ENCODE assay signal across 7 mouse cellular contexts in genomic region chr4:121016021-121016898, GRCm38 (mm10). TPM values are rescaled to one million over a fixed set of nuclear protein-coding genes. Genes with fewer than 3 reads are reported as not detected.
DNase-seq lines count a peak whose midpoint lies in the region; ATAC-seq and TF ChIP-seq lines count a peak whose summit lies in the region.

No protein-coding gene starts in this region.

- peak; percentile 16; the same call in 1 of the 2 replicates for ATAC-seq in common myeloid progenitor, adult 5-6 weeks (replicated peaks; ENCODE audit: low read depth, poor library complexity, severe bottlenecking)
- ATAC-seq in heart, embryonic 13.5 days (ENCODE audit: extremely low read depth, insufficient number of reproducible peaks, low FRiP score, low TSS enrichment): peak; percentile 10
- ATAC-seq in megakaryocyte, adult 5-6 weeks (ENCODE audit: poor library complexity, severe bottlenecking): peak; percentile 31

- H3K27me3 ChIP-seq in C2C12 (ENCODE audit: control insufficient read depth, insufficient read depth, insufficient read length): no peaks in the 10 kb centered on the region
- no peaks in the 10 kb centered on the region for H3K27me3 ChIP-seq in heart, embryonic 13.5 days (replicated peaks)

- no peak for DNase-seq in ES-E14 (ENCODE audit: low read depth, low spot score)
- peak; percentile 42 to 45 for DNase-seq in layer of hippocampus, postnatal 14 days (ENCODE audit: low spot score in 2 of 2)
- peak; percentile 66 to 68 for DNase-seq in spleen, postnatal 10 days (ENCODE audit: low spot score in 2 of 2)

- no peaks in the 10 kb centered on the region for H3K36me3 ChIP-seq in C2C12 (ENCODE audit: control insufficient read depth, insufficient read depth)
- H3K36me3 ChIP-seq in ES-E14 (ENCODE audit: control insufficient read depth, insufficient read depth, low read length, poor library complexity, severe bottlenecking): no peaks in the 10 kb centered on the region
- H3K36me3 ChIP-seq in heart, embryonic 13.5 days: no peaks in the 10 kb centered on the region

- peak overlapping the region; percentile 83 for H3K4me3 ChIP-seq in C2C12 (ENCODE audit: insufficient read depth, poor library complexity, severe bottlenecking)
- peak overlapping the region; percentile 87 to 90 for H3K4me3 ChIP-seq in ES-E14 (ENCODE audit: insufficient read depth in 1 of 2, low read depth in 1 of 2, low read length in 2 of 2, poor library complexity in 1 of 2, severe bottlenecking in 1 of 2)
- peak overlapping the region; percentile 94 for H3K4me3 ChIP-seq in heart, embryonic 13.5 days

- peaks cover 0 to 9% of the 10 kb centered on the region in 2 experiments; a peak in 1 of 4 replicates for H3K4me1 ChIP-seq in ES-E14 (ENCODE audit: control insufficient read depth in 2 of 2, insufficient read depth in 2 of 2, low read length in 2 of 2, poor library complexity in 1 of 2)
- H3K4me1 ChIP-seq in heart, embryonic 13.5 days: peaks cover 60% of the 10 kb centered on the region

- H3K9ac ChIP-seq in ES-E14 (ENCODE audit: insufficient read depth, low read depth, low read length, poor library complexity, severe bottlenecking): peak overlapping the region; percentile 79
- H3K9ac ChIP-seq in heart, embryonic 13.5 days: peak overlapping the region; percentile 94

- in situ Hi-C loops in ES-E14 (cut with MboI; ENCODE audit: low sequenced_read_pairs in 2 of 2, unreplicated experiment in 2 of 2): no loop called here

- peak overlapping the region; percentile 94 for H3K4me2 ChIP-seq in heart, embryonic 13.5 days

- TF ChIP-seq CTCF in C2C12 (IDR thresholded peaks at IDR 0.05; ENCODE audit: control insufficient read depth, insufficient read depth, insufficient read length): no peak

- no peak overlapping the region for H3K27ac ChIP-seq in ES-E14 (ENCODE audit: insufficient read depth, low read depth, low read length, poor library complexity, severe bottlenecking)
- peak overlapping the region; percentile 64 for H3K27ac ChIP-seq in heart, embryonic 13.5 days (replicated peaks)

- H3K79me3 ChIP-seq in C2C12 (ENCODE audit: low read depth): peaks cover 41% of the 10 kb centered on the region

- peaks cover 57% of the 10 kb centered on the region for H3K79me2 ChIP-seq in C2C12 (ENCODE audit: control insufficient read depth, insufficient read depth)

- H3ac ChIP-seq in C2C12 (ENCODE audit: control insufficient read depth, insufficient read length, low read depth): peak overlapping the region; percentile 92

- no peaks in the 10 kb centered on the region for H3K9me3 ChIP-seq in ES-E14 (ENCODE audit: control insufficient read depth, insufficient read depth, low read depth, low read length)
- no peaks in the 10 kb centered on the region for H3K9me3 ChIP-seq in heart, embryonic 13.5 days

- WGBS in heart, embryonic 13.5 days: 4% methylated on average over 40 of the region's 40 CpGs

TF ChIP-seq in C2C12, 6 proteins besides CTCF, POLR2A, EP300 and RAD21:
- TF ChIP-seq CEBPB (IDR thresholded peaks at IDR 0.05; ENCODE audit: low read depth) (no peak), USF1 (IDR thresholded peaks at IDR 0.05; ENCODE audit: low read depth) (no peak), MAX (IDR thresholded peaks at IDR 0.05) (no peak), FOSL1 (IDR thresholded peaks at IDR 0.05; ENCODE audit: insufficient read depth, low read length, poor library complexity, severe bottlenecking) (no peak), MYOD1 (IDR thresholded peaks at IDR 0.05; ENCODE audit: control insufficient read depth, insufficient read length, low read depth) (no peak), MYOG (IDR thresholded peaks at IDR 0.05; ENCODE audit: control insufficient read depth, extremely low read depth, insufficient read length) (no peak)

TF ChIP-seq in ES-E14, 5 proteins besides CTCF, POLR2A, EP300 and RAD21:
- TF ChIP-seq ZC3H11A (IDR thresholded peaks at IDR 0.05; ENCODE audit: borderline replicate concordance, low read depth, low read length) (no peak), HCFC1 (IDR thresholded peaks at IDR 0.05; ENCODE audit: borderline replicate concordance, insufficient read depth, low read length) (no peak), CHD2 (IDR thresholded peaks at IDR 0.05; ENCODE audit: low read depth, low read length) (no peak), MAFK (IDR thresholded peaks at IDR 0.05; ENCODE audit: insufficient read depth, low read depth, low read length) (no peak), ZNF384 (IDR thresholded peaks at IDR 0.05; ENCODE audit: low read depth, low read length) (no peak)

RNA-seq across cellular contexts. Expression of gene Smap2, which starts 0.8 kb away (rescaled TPM):
- 34.3 TPM for polyA plus RNA-seq in C2C12 (2012; fragmentation: generic; extraction: Trizol)
- total RNA-seq in ES-E14 (2012; rRNA removed): 4.8 and 8.3 TPM in 2 replicates
- 63.8 and 81.6 TPM in 2 replicates for total RNA-seq in common myeloid progenitor, adult 5-6 weeks (2017)
- polyA plus RNA-seq in heart, embryonic 13.5 days (2015; fragmentation: Nextera tagmentation; extraction: Ambion mirVana): 11.5 and 12.3 TPM in 2 replicates
- total RNA-seq in layer of hippocampus, postnatal 14 days (2021): 100 to 1,000 TPM; 138 to 140 TPM
- 95.9 and 115 TPM in 2 replicates for total RNA-seq in megakaryocyte, adult 5-6 weeks (2015)
- total RNA-seq in megakaryocyte, adult 5-6 weeks (2017): 37.2 and 62.2 TPM in 2 replicates

RNA-seq across cellular contexts. Expression of gene Col9a2, which starts 22.9 kb away (rescaled TPM):
- polyA plus RNA-seq in C2C12 (2012; fragmentation: generic; extraction: Trizol): not detected
- 29.4 and 38.7 TPM in 2 replicates for total RNA-seq in ES-E14 (2012; rRNA removed)
- not detected in 2 replicates for total RNA-seq in common myeloid progenitor, adult 5-6 weeks (2017)
- polyA plus RNA-seq in heart, embryonic 13.5 days (2015; fragmentation: Nextera tagmentation; extraction: Ambion mirVana): 7.9 and 8.4 TPM in 2 replicates
- 1 to 10 TPM; 5.7 to 7.0 TPM for total RNA-seq in layer of hippocampus, postnatal 14 days (2021)
- not detected in 2 replicates for total RNA-seq in megakaryocyte, adult 5-6 weeks (2015)
- total RNA-seq in megakaryocyte, adult 5-6 weeks (2017): not detected in 2 replicates
